Mouse (Mus musculus) kidney, adult 2 months (tissue): ENCODE data around the gene Cstad. TPM values are rescaled to one million over a fixed set of nuclear protein-coding genes. Genes with fewer than 3 reads are reported as not detected.

Experiments used
- DNase-seq: peaks from one replicate; pipeline ENCODE4 v3.0.0; 2021
- H3K27ac ChIP-seq: fragments of 200-500 bp; 2 replicates; pipeline ENCODE4 v1.5.1; 2012; ENCODE audit warnings: low read depth, low read length, control low read depth, inconsistent platforms; ENCODE audit not compliant: insufficient read depth
- H3K27me3 ChIP-seq: fragments of 200-500 bp; replicated peaks from 2 replicates; pipeline ENCODE4 v1.6.1; 2012; ENCODE audit warnings: mild to moderate bottlenecking, moderate library complexity, low read length, inconsistent platforms; ENCODE audit not compliant: control insufficient read depth, insufficient read depth
- H3K36me3 ChIP-seq: fragments of 200-500 bp; 2 replicates; pipeline ENCODE4 v1.6.1; 2012; ENCODE audit warnings: mild to moderate bottlenecking, moderate library complexity, low read length, inconsistent platforms; ENCODE audit not compliant: control insufficient read depth, insufficient read depth
- H3K4me1 ChIP-seq: fragments of 200-500 bp; 2 replicates; pipeline ENCODE4 v1.6.1; 2011; ENCODE audit warnings: low read length; ENCODE audit not compliant: control insufficient read depth, insufficient read depth
- H3K4me3 ChIP-seq: fragments of 200-500 bp; 2 replicates; pipeline ENCODE4 v1.5.1; 2011; ENCODE audit warnings: mild to moderate bottlenecking, low read depth, low read length, control low read depth; ENCODE audit not compliant: insufficient read depth
- CTCF ChIP-seq: fragments of 200-500 bp; conservative IDR thresholded peaks from 2 replicates; pipeline ENCODE4 v1.5.1; 2011; ENCODE audit warnings: low read depth, mild to moderate bottlenecking, control low read depth, low read length, moderate library complexity, mixed read lengths; ENCODE audit not compliant: insufficient read depth, insufficient read length
- POLR2A ChIP-seq: fragments of 200-500 bp; IDR thresholded peaks from one replicate; pipeline ENCODE4 v1.6.1; 2011; ENCODE audit warnings: low read depth, low read length, control low read depth
- WGBS: fragments of 180-500 bp; shearing (Covaris S2); methylation state at CpG from one replicate; pipeline ENCODE4 v1.1.7; 2018; 5-methylcytosine and 5-hydroxymethylcytosine counted together
- polyA plus RNA-seq: library from polyadenylated mRNA; depleted of rRNA; stranded (reverse); fragments of >200 nt; gene quantifications from 2 replicates; pipeline ENCODE4 v1.2.3, GENCODE M21; 2012

Gene Cstad
- polyA plus RNA-seq, 1 experiment = 1.2 TPM

GRCm38 (mm10) chr2:30614151-30614923 lies 19.5 kb downstream of the Cstad start:
- no peak overlapping the region for H3K27ac ChIP-seq
- H3K4me3 ChIP-seq = no peak overlapping the region
- H3K27me3 ChIP-seq = no peaks in the 10 kb centered on the region
- 58% methylated on average over 9 of the region's 9 CpGs for WGBS
- peaks cover 14% of the 10 kb centered on the region for H3K4me1 ChIP-seq
- TF ChIP-seq POLR2A = no peak
- TF ChIP-seq CTCF = no peak
- no peaks in the 10 kb centered on the region for H3K36me3 ChIP-seq
- no peak for DNase-seq

- no peak overlapping the region for H3K27ac ChIP-seq
- 97% methylated on average over 2 of the region's 2 CpGs for WGBS
- TF ChIP-seq CTCF (no peak), POLR2A (no peak)
- DNase-seq = no peak
- peaks cover 15% of the 10 kb centered on the region for H3K4me1 ChIP-seq
- H3K27me3 ChIP-seq = no peaks in the 10 kb centered on the region
- no peak overlapping the region for H3K4me3 ChIP-seq
- H3K36me3 ChIP-seq = no peaks in the 10 kb centered on the region
Measured at GRCm38 (mm10) chr2:30615869-30616268, 21.0 kb downstream of the Cstad start.

GRCm38 (mm10) chr2:30616464-30616863 lies 21.6 kb downstream of the Cstad start:
- Histone ChIP-seq H3K27me3 (no peaks in the 10 kb centered on the region), H3K27ac (no peak overlapping the region), H3K4me1 (peaks cover 15% of the 10 kb centered on the region), H3K36me3 (no peaks in the 10 kb centered on the region), H3K4me3 (no peak overlapping the region)
- TF ChIP-seq POLR2A (no peak), CTCF (no peak)
- 60% methylated on average over 6 of the region's 6 CpGs for WGBS
- no peak for DNase-seq

GRCm38 (mm10) chr2:30618487-30619248 lies 23.8 kb downstream of the Cstad start:
- 33% methylated on average over 6 of the region's 6 CpGs for WGBS
- Histone ChIP-seq H3K27me3 (no peaks in the 10 kb centered on the region), H3K27ac (peak overlapping the region; percentile 96), H3K36me3 (no peaks in the 10 kb centered on the region), H3K4me1 (peaks cover 15% of the 10 kb centered on the region), H3K4me3 (no peak overlapping the region)
- DNase-seq = peak; percentile 95
- 0 out of 2 replicates have a peak, but pooled peaks have one; percentile 1 for TF ChIP-seq CTCF
- TF ChIP-seq POLR2A = no peak

GRCm38 (mm10) chr2:30623873-30624272 lies 29.0 kb downstream of the Cstad start:
- H3K27ac ChIP-seq = peak overlapping the region; percentile 84
- TF ChIP-seq POLR2A (no peak), CTCF (no peak)

GRCm38 (mm10) chr2:30625296-30625826 lies 30.5 kb downstream of the Cstad start:
- H3K27ac ChIP-seq = no peak overlapping the region
- H3K4me3 ChIP-seq = no peak overlapping the region
- WGBS = 85% methylated on average over 6 of the region's 6 CpGs
- TF ChIP-seq POLR2A = no peak
- H3K27me3 ChIP-seq = no peaks in the 10 kb centered on the region
- peaks cover 3% of the 10 kb centered on the region; the same call in 1 of the 2 replicates for H3K4me1 ChIP-seq
- no peaks in the 10 kb centered on the region for H3K36me3 ChIP-seq
- no peak for DNase-seq

More at GRCm38 (mm10) chr2:30623873-30624272, 29.0 kb downstream of the Cstad start:
- 35% methylated on average over 10 of the region's 10 CpGs for whole genome bisulfite sequencing
- DNase-seq = peak; percentile 65
- Histone ChIP-seq H3K36me3 (no peaks in the 10 kb centered on the region), H3K4me1 (peaks cover 8% of the 10 kb centered on the region), H3K4me3 (no peak overlapping the region), H3K27me3 (no peaks in the 10 kb centered on the region)
